Mouse (Mus musculus) limb, embryonic 14.5 days (tissue): ENCODE measurements around the gene Osbpl2. TPM values are rescaled to one million over a fixed set of nuclear protein-coding genes. Genes with fewer than 3 reads are reported as not detected.

Experiments
- ATAC-seq: fragments of 200-750 bp; cut with Nextera tagmentation; 2 replicates; pipeline ENCODE4 v1.8.0; 2017; ENCODE audit warnings: low read depth, moderate number of reproducible peaks, moderate TSS enrichment; ENCODE audit not compliant: low FRiP score
- DNase-seq: peaks from one replicate; pipeline ENCODE4 v3.0.0-alpha.2; 2015; ENCODE audit warnings: low spot score
- H3K27ac ChIP-seq: fragments of 300-500 bp; sonication (generic); replicated peaks from 2 replicates; pipeline ENCODE4 v1.5.1; 2014; ENCODE audit warnings: low read depth, mild to moderate bottlenecking, low read length, moderate library complexity, mixed read lengths
- H3K27me3 ChIP-seq: fragments of 300-500 bp; sonication (generic); 2 replicates; pipeline ENCODE4 v1.6.1; 2014; ENCODE audit warnings: low read length, mixed read lengths; ENCODE audit not compliant: control insufficient read depth, insufficient read depth
- H3K36me3 ChIP-seq: fragments of 300-500 bp; sonication (generic); 2 replicates; pipeline ENCODE4 v1.6.1; 2014; ENCODE audit warnings: mild to moderate bottlenecking, low read length, moderate library complexity, mixed read lengths; ENCODE audit not compliant: control insufficient read depth, insufficient read depth
- H3K4me1 ChIP-seq: fragments of 300-500 bp; sonication (generic); 2 replicates; pipeline ENCODE4 v1.6.1; 2014; ENCODE audit warnings: antibody characterized with exemption, low read length, mixed read lengths; ENCODE audit not compliant: control insufficient read depth, insufficient read depth
- H3K4me2 ChIP-seq: fragments of 300-500 bp; sonication (generic); replicated peaks from 2 replicates; pipeline ENCODE4 v1.6.1; 2014; ENCODE audit warnings: low read depth, mild to moderate bottlenecking, low read length, moderate library complexity; ENCODE audit not compliant: severe bottlenecking
- H3K4me3 ChIP-seq: fragments of 300-500 bp; sonication (generic); replicated peaks from 2 replicates; pipeline ENCODE4 v1.5.1; 2014; ENCODE audit warnings: low read length
- H3K9ac ChIP-seq: fragments of 300-500 bp; sonication (generic); 2 replicates; pipeline ENCODE4 v1.6.1; 2014; ENCODE audit warnings: mild to moderate bottlenecking, low read depth, low read length, moderate library complexity; ENCODE audit not compliant: severe bottlenecking
- H3K9me3 ChIP-seq: fragments of 300-500 bp; sonication (generic); 2 replicates; pipeline ENCODE4 v1.6.1; 2016; ENCODE audit warnings: low read length; ENCODE audit not compliant: control insufficient read depth
- POLR2A ChIP-seq: fragments of 200-500 bp; IDR thresholded peaks from 2 replicates; pipeline ENCODE4 v1.8.0; 2012; ENCODE audit warnings: inconsistent platforms, mild to moderate bottlenecking, moderate library complexity, borderline replicate concordance; ENCODE audit not compliant: insufficient read depth, insufficient read length; ENCODE audit errors: extremely low read depth
- WGBS: fragments of 180-500 bp; shearing (Covaris S2); extraction: QIAGEN DNeasy Blood & Tissue Kit; methylation state at CpG from one replicate; pipeline ENCODE4 v1.1.7; 2014; 5-methylcytosine and 5-hydroxymethylcytosine counted together
- polyA plus RNA-seq, 2 experiments: library from polyadenylated mRNA; depleted of rRNA in 1 of 2; stranded (reverse) in 1 of 2; unstranded in 1 of 2; fragments of >200 nt; fragmentation: Nextera tagmentation in 1 of 2; extraction: Ambion mirVana in 1 of 2; gene quantifications; 2 replicates each; pipeline versions ENCODE4 v1.2.1 to v1.2.3; 2012 to 2014

Gene Osbpl2
- polyA plus RNA-seq, 2 experiments = 28.6 to 42.2 TPM

- Histone ChIP-seq H3K27ac (no peak overlapping the region), H3K36me3 (no peaks in the 10 kb centered on the region), H3K27me3 (peaks cover 51% of the 10 kb centered on the region), H3K4me2 (no peak overlapping the region), H3K9ac (no peak overlapping the region), H3K4me1 (peaks cover 11% of the 10 kb centered on the region), H3K9me3 (no peaks in the 10 kb centered on the region), H3K4me3 (no peak overlapping the region)
- no peak for DNase-seq
- ATAC-seq = no peak
- WGBS = 4% methylated on average over 15 of the region's 15 CpGs
- no peak for TF ChIP-seq POLR2A
Observed at GRCm38 (mm10) chr2:180099529-180099928, 19.6 kb upstream of the Osbpl2 start.

- no peak overlapping the region for H3K27ac ChIP-seq
- H3K4me2 ChIP-seq = peak overlapping the region; percentile 97
- no peak overlapping the region for H3K9ac ChIP-seq
Observed at GRCm38 (mm10) chr2:180103151-180103977, 15.7 kb upstream of the Osbpl2 start.

GRCm38 (mm10) chr2:180103978-180104658 is 15.0 kb upstream of the Osbpl2 start, which contains the start of gene Hrh3:
TSS of gene Hrh3 (minus strand) at chr2:180104488.
- Histone ChIP-seq H3K27ac (no peak within 1 kb of the TSS), H3K4me2 (peak within 1 kb of the TSS; percentile 97), H3K4me1 (peaks cover 13% of the 10 kb centered on the region), H3K9me3 (no peaks in the 10 kb centered on the region), H3K9ac (no peak within 1 kb of the TSS), H3K4me3 (peak within 1 kb of the TSS; percentile 45), H3K27me3 (peaks cover 61% of the 10 kb centered on the region), H3K36me3 (no peaks in the 10 kb centered on the region)
- peak; percentile 62 for DNase-seq
- WGBS = 1% methylated on average over 17 of the region's 87 CpGs
- TF ChIP-seq POLR2A = no peak
- ATAC-seq = peak; percentile 93

More at GRCm38 (mm10) chr2:180103151-180103977, 15.7 kb upstream of the Osbpl2 start:
- DNase-seq = no peak
- H3K4me3 ChIP-seq = peak overlapping the region; percentile 45
- TF ChIP-seq POLR2A = no peak
- H3K27me3 ChIP-seq = peaks cover 61% of the 10 kb centered on the region
- no peaks in the 10 kb centered on the region for H3K9me3 ChIP-seq
- H3K4me1 ChIP-seq = peaks cover 13% of the 10 kb centered on the region
- H3K36me3 ChIP-seq = no peaks in the 10 kb centered on the region
- no peak for ATAC-seq
- WGBS = 2% methylated on average over 56 of the region's 57 CpGs

GRCm38 (mm10) chr2:180104659-180105377 is 14.3 kb upstream of the Osbpl2 start:
- ATAC-seq (no peak; the same call in 1 of the 2 replicates), DNase-seq (no peak)
- no peak overlapping the region for H3K27ac ChIP-seq
- no peaks in the 10 kb centered on the region for H3K9me3 ChIP-seq
- WGBS = 10% methylated on average over 20 of the region's 24 CpGs
- peak overlapping the region; percentile 45 for H3K4me3 ChIP-seq
- H3K4me2 ChIP-seq = peak overlapping the region; percentile 97
- peaks cover 59% of the 10 kb centered on the region for H3K27me3 ChIP-seq
- H3K4me1 ChIP-seq = peaks cover 13% of the 10 kb centered on the region
- TF ChIP-seq POLR2A = no peak
- no peak overlapping the region for H3K9ac ChIP-seq
- no peaks in the 10 kb centered on the region for H3K36me3 ChIP-seq
